Mouse (Mus musculus) urinary bladder, postnatal 25 days (tissue): Measurements from ENCODE around the gene Fitm2.

Experiments
- DNase-seq: peaks from one replicate; pipeline ENCODE4 v3.0.0; 2022; ENCODE audit warnings: low spot score

Fitm2 gene

DNA sequence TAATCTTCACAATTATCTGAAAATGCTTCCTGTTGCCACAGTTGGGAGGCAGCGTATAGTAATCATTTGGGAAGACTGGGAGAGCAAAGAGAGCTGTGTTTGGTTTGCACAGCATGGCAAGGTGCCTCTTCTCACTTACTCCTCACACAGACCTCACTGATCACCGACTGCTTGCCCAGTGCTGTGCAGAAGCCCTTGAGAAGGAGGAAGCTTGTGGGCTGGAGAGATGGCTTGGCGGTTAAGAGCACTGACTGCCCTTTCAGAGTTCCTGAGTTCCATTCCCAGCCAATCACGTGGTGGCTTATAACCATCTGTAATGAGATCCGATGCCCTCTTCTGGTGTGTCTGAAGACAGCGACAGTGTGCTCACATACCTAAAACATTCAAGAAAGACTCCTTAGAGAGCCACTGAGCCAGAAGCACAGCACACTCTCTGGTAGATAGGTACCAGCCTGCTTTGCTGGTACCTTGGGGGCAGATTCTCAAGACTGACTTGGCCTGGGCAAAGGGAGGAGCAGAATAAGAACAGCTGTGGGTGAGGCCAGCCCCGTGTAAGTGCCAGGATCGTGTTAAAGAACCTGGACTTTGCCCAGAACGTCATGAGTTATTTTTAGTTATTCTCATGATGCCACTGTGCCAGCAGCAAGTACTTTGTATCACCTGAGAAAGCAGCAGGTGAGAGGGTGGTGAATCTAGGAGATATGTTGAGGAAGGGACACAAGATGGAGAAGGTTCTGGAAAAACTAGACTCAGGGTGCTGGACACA is 49.4 kb downstream of the Fitm2 start:
- DNase-seq: no peak

DNA sequence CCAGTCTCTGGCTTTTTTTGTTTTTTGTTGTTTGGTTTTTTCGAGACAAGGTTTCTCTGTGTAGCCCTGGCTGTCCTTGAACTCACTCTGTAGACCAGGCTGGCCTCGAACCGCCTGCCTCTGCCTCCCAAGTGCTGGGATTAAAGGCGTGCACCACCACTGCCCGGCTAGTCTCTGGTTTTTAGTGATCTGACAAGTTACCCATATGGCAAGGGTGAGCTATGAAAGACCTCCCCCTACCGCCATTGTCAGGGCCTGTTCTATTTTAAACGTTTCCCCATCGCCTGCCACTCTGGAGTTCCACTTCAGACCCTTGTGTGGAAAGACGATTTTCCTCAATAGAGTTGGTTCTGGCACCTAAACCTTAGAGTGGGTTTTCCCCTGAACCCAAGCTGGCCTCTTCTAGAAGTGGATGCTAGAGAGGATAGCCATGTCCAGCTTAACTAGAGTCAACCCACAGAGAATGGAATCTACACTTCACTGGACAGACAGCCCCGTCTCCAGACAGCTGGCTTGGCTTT is 52.0 kb downstream of the Fitm2 start:
- DNase-seq: no peak

DNA sequence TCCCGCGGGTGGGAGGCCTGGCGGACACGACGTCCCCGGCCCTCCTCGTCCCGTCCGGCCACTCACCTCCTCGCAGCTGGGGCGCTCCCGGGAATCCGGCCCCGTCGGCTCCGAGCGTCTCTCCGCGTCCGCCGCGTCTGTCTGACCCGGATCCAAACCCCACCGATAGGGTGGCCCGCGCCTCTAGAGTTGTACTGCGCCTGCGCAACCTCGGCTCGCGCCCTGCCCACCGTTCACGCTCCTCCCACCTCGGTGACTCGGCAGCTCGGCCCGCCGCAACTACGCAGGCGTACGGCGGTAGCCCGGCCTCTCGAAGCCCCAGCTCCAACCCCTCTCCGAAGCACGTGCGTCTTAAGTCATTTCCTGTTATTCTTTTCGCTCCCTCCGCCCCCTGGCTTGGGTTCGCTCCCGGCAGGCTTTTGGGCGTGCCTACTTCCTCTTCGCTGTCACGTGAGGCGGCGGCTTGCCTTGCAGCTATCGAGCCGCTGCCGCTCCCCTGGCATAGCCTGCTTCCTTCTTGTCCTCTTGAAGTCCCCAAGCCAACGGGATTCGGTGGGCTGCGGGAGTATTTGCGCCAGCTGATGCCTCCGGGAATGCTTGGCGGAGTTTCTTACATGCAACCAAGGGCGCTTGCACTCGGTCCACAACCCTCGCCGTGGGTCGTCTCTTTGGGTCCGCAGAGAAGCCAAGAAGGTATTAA is 52.9 kb downstream of the Fitm2 start:
- DNase-seq: peak; percentile 98

DNA sequence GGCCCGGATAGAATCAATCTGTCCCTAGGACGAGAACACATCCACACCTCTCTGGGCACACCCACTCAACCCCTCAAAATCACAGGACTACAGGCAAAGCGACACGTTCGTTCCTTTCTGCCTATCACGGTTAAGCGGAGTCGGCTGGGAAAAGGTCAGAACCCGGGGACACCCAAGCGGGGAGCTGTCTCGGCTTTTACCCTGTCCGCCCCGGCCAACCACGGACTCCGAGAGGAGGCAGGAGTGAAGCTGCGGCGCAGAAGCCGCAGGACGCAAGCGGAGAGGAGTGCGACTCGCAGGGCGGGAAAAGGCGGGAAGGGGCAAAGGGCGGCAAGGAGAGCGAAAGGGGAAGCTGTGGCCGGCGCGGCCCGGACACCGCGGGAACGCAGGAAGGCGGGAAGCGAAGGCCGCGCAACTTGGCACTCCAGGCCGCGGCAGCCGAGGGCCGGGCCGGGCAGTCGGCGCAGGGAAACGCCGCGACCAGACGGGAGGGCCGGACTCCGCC is 53.5 kb downstream of the Fitm2 start:
- no peak for DNase-seq

DNA sequence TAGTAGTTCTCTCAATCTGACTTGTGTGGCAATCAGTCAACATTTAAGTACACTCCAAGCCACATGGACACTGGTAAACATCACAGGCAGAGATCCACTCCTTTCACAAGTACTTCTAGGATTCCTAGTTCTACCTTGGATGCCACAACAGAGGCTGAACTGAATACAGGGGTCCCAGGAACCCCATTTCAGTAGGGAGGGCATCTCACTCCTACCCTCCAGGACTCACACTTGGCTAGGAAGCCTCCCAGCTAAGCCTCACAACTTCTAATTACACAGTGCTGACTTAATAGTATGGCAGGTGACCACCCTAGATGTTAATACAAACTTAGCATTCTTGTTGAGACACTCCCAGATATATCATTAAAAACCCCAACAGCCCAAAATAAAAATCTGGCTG is 54.6 kb downstream of the Fitm2 start:
- DNase-seq: no peak

DNA sequence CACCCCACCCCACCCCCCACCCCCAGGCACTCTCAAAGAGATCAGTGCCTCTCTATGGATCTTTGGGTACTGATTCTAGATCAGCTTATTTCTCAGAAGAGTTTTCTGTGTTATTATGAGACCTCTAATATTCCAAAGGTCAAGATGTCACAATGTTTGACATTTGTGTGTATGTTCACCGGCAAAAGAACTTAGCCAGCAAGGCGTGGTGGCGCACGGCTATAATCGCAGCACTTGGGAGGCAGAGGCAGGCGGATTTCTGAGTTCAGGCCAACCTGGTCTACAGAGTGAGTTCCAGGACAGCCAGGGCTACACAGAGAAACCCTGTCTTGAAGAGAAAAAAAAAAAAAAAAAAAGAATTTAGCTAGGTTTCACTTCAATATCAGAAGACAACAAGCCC is 55.4 kb downstream of the Fitm2 start:
- no peak for DNase-seq
